Mouse (Mus musculus) hindbrain, embryonic 16.5 days (tissue): ENCODE results near the gene Wls. TPM values are rescaled to one million over a fixed set of nuclear protein-coding genes. Genes with fewer than 3 reads are reported as not detected.

Experiments used
- ATAC-seq: fragments of 200-750 bp; cut with Nextera tagmentation; 2 replicates; pipeline ENCODE4 v1.8.0; 2017; ENCODE audit warnings: moderate TSS enrichment, moderate library complexity
- H3K27ac ChIP-seq: fragments of 300-500 bp; sonication (generic); 2 replicates; pipeline ENCODE4 v1.5.1; 2014; ENCODE audit warnings: low read depth, mild to moderate bottlenecking, control low read depth, low read length, moderate library complexity
- H3K27me3 ChIP-seq: fragments of 300-500 bp; sonication (generic); replicated peaks from 2 replicates; pipeline ENCODE4 v1.6.1; 2014; ENCODE audit warnings: low read length; ENCODE audit not compliant: control insufficient read depth, insufficient read depth
- H3K36me3 ChIP-seq: fragments of 300-500 bp; sonication (generic); 2 replicates; pipeline ENCODE4 v1.6.1; 2014; ENCODE audit warnings: mild to moderate bottlenecking, low read length, moderate library complexity, mixed read lengths; ENCODE audit not compliant: control insufficient read depth, insufficient read depth
- H3K4me1 ChIP-seq: fragments of 300-500 bp; sonication (generic); 2 replicates; pipeline ENCODE4 v1.6.1; 2014; ENCODE audit warnings: low read depth, low read length; ENCODE audit not compliant: control insufficient read depth, insufficient read depth
- H3K4me2 ChIP-seq: fragments of 300-500 bp; sonication (generic); 2 replicates; pipeline ENCODE4 v1.6.1; 2014; ENCODE audit warnings: mild to moderate bottlenecking, low read length, control low read depth, moderate library complexity
- H3K4me3 ChIP-seq: fragments of 300-500 bp; sonication (generic); 2 replicates; pipeline ENCODE4 v1.5.1; 2014; ENCODE audit warnings: mild to moderate bottlenecking, low read length, control low read depth, moderate library complexity
- H3K9ac ChIP-seq: fragments of 300-500 bp; sonication (generic); 2 replicates; pipeline ENCODE4 v1.6.1; 2014; ENCODE audit warnings: low read depth, mild to moderate bottlenecking, control low read depth, low read length, moderate library complexity
- H3K9me3 ChIP-seq: fragments of 300-500 bp; sonication (generic); 2 replicates; pipeline ENCODE4 v1.6.1; 2014; ENCODE audit warnings: mild to moderate bottlenecking, low read length, moderate library complexity; ENCODE audit not compliant: control insufficient read depth
- WGBS: fragments of 180-500 bp; shearing (Covaris S2); extraction: QIAGEN DNeasy Blood & Tissue Kit; methylation state at CpG from one replicate; pipeline ENCODE4 v1.1.7; 2014; 5-methylcytosine and 5-hydroxymethylcytosine counted together
- polyA plus RNA-seq: library from polyadenylated mRNA; unstranded; fragments of >200 nt; fragmentation: Nextera tagmentation; extraction: Ambion mirVana; gene quantifications from 2 replicates; pipeline ENCODE4 v1.2.1, GENCODE M21; 2015

Wls gene
- polyA plus RNA-seq, 1 experiment from 2014 or later: 67.8 TPM

DNA sequence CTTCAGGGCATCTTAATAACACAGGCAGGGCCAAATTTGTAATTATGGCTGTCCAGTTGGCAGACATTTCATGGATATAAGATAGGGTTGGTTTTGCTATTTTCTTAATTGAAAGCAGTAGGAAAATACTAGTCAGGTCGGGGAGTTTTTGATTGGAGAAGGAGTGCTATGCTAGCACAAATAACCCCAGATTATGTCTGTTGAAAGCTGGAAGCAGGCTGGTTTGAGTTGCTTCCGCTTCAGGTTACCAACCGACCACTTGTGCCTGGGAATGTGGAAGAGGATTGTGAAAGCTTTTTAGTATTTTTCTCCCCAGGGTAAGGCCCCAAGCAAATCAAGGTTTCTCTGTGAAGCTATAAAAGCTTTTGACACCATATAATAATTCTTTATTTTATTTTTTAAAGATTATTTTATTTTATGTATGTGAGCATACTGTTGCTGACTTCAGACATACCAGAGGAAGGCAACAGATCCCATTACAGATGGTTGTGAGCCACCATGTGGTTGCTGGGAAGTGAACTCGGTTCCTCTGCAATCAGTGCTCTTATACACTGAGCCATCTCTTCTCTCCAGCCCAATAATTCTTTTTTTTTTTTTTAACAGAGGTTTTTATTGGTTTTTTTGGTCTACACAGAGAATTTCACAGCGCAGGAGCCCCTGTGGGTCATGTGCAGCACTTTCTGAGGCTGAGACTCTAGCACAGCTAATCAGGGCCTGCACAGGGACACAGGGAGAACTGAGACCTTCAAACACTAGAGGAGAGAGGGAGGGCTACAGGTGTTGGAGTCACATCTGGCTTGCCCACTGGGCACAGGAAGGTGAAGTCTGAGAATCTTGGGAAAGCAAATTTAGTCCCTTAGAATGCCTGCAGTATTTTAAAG lies 50.9 kb downstream of the Wls start:
- Histone ChIP-seq H3K27ac (no peak overlapping the region), H3K27me3 (no peaks in the 10 kb centered on the region), H3K4me2 (no peak overlapping the region), H3K4me3 (no peak overlapping the region), H3K9ac (no peak overlapping the region), H3K9me3 (no peaks in the 10 kb centered on the region), H3K4me1 (peaks cover 4% of the 10 kb centered on the region; the same call in 1 of the 2 replicates), H3K36me3 (no peaks in the 10 kb centered on the region)
- no peak for ATAC-seq
- WGBS: 83% methylated on average over 5 of the region's 5 CpGs

DNA sequence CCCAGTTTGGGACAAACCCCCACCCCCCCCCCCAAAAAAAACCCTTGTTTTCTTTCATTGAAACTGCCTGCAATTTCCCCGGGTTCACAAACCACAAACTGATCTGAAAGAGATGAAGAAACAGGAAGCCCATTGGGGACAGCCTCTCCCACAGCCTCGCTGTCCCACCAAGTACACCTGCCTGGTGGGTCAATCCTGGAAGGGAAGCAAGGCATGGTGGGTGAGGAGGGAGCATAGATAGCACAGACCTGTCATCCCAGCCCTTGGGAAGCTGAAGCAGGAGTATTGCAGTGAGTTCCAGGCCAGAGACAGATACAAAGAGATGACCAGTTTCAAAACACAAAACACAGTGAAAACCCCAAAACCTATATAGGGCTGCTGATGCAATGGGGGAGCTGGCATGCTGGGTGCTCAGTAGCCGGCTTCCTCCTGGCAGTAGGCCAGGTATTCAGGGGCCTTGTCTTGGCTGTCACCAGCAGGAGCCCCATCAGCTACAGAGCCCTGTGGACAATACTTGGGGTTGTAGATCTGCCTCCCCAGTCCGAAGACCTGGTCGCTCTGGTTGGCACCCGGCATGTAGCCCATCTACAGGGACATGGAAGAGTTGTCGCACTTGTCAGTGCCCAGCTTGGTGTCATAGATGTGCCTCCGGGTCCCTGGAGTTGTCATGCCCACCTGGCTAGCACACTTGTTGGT lies 51.7 kb downstream of the Wls start:
- 93% methylated on average over 8 of the region's 8 CpGs for WGBS
- ATAC-seq: 0 out of 2 replicates have a peak, but pooled peaks have one; percentile 14
- H3K4me2 ChIP-seq: no peak overlapping the region
- H3K9me3 ChIP-seq: no peaks in the 10 kb centered on the region
- no peak overlapping the region for H3K4me3 ChIP-seq
- H3K9ac ChIP-seq: no peak overlapping the region
- H3K4me1 ChIP-seq: no peaks in the 10 kb centered on the region
- H3K27ac ChIP-seq: no peak overlapping the region
- no peaks in the 10 kb centered on the region for H3K36me3 ChIP-seq
- no peaks in the 10 kb centered on the region for H3K27me3 ChIP-seq

DNA sequence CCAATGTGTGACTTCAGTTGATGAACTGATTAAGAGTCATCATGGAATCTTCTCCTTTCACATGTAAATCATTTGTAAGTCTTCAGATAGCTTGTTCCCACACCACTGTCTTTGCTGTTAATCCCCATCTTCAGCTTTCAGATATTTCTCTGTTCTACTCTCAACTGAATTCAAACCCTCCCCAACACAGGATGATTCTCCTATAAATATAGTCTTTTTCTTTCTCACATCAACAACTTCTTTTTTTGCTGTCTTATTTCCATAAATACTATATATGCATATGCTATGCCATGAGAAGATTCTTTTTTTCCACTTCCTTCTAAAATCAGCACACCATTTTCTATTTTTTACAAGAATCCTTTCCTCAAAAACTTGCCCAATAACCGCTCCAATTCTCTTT lies 67.9 kb downstream of the Wls start:
- Histone ChIP-seq H3K27me3 (no peaks in the 10 kb centered on the region), H3K9me3 (no peaks in the 10 kb centered on the region), H3K9ac (no peak overlapping the region), H3K4me2 (no peak overlapping the region), H3K27ac (no peak overlapping the region), H3K4me1 (no peaks in the 10 kb centered on the region), H3K4me3 (no peak overlapping the region), H3K36me3 (no peaks in the 10 kb centered on the region)
- 98% methylated on average over 1 of the region's 1 CpGs for whole genome bisulfite sequencing
- no peak for ATAC-seq

DNA sequence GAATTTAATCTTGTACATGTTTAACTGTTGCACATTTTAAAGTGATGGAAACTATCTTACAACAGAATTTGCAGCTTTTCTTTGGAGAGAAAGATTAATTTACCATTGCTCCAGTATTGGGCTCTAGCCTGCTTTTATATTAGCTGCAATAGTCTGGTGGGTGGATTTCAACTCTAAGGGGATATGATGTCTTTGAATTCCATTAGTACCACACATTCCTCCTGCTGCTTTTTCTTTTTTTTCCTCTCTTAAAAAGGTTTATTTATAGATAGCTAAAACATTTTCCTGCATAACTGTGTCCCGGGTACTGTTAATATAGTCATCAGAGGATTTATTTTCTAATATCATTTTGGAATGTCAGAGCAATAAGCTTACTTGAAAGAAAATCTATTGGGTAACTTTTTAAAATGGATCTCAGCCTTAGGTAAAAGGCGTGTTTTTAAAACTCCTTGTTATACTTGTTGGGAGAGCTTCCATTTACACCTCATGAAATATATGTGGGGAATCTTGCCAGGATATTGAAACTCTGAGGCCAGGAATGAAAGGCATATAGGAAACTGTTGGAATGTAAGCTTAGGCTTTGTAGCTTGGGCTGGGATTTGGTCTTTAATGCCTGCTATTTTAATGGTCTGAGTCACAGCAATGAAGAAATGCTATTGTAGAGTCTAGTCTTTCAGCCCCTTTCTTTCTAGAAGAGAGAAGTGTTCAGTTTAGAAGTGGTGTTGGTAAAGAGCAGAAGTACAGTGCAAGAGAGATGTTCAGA lies 78.0 kb downstream of the Wls start:
- no peak overlapping the region for H3K4me3 ChIP-seq
- no peak for ATAC-seq
- H3K4me2 ChIP-seq: no peak overlapping the region
- H3K27ac ChIP-seq: no peak overlapping the region
- no peaks in the 10 kb centered on the region for H3K36me3 ChIP-seq
- no peaks in the 10 kb centered on the region for H3K4me1 ChIP-seq
- no peak overlapping the region for H3K9ac ChIP-seq
- 85% methylated on average over 2 of the region's 2 CpGs for WGBS
- H3K27me3 ChIP-seq: no peaks in the 10 kb centered on the region
- no peaks in the 10 kb centered on the region for H3K9me3 ChIP-seq

Other genes starting within 250 kb of the Wls start
- not detected in 2 replicates for gene Rpe65, start 240.5 kb upstream of the Wls start, polyA plus RNA-seq